23 mouse cellular contexts compared by ENCODE assay signal in genomic region chr10:67298856-67299255, GRCm38 (mm10). TPM values are rescaled to one million over a fixed set of nuclear protein-coding genes. Genes with fewer than 3 reads are reported as not detected.
A peak's percentile ranks its signal among the peaks of the same experiment; 100 is the strongest.
DNase-seq lines count a peak whose midpoint lies in the region; ATAC-seq and TF ChIP-seq lines count a peak whose summit lies in the region.
"Had no signal": no experiment of that assay in that cellular context is flagged by ENCODE, and none has a peak within 500 bp of the region (broad histone marks: within the 10 kb centered on the region; RNA-seq: fewer than 3 reads in every experiment).

No protein-coding gene starts in this region.

- no peak for TF ChIP-seq EP300 in CH12.LX (IDR thresholded peaks at IDR 0.05; ENCODE audit: low read length)

- no peaks in the 10 kb centered on the region for H3K9me3 ChIP-seq in embryonic facial prominence, embryonic 14.5 days (ENCODE audit: control insufficient read depth, low read length)
- no peaks in the 10 kb centered on the region for H3K9me3 ChIP-seq in embryonic facial prominence, embryonic 10.5 days
- no peaks in the 10 kb centered on the region for H3K9me3 ChIP-seq in CH12.LX (replicated peaks; ENCODE audit: low read length)
- no peaks in the 10 kb centered on the region for H3K9me3 ChIP-seq in liver, embryonic 13.5 days (replicated peaks)
- no peaks in the 10 kb centered on the region for H3K9me3 ChIP-seq in kidney, embryonic 16.5 days (ENCODE audit: low read length)
- H3K9me3 ChIP-seq: embryonic facial prominence, embryonic 12.5 days; heart, embryonic 10.5 days; hindbrain, embryonic 15.5 days; limb, embryonic 12.5 days; lung, embryonic 15.5 days; midbrain, embryonic 13.5 days; stomach, embryonic 15.5 days had no signal

- DNase-seq in embryonic facial prominence, embryonic 14.5 days (ENCODE audit: low spot score) = peak; percentile 48
- DNase-seq in embryonic facial prominence, embryonic 10.5 days (ENCODE audit: low spot score) = no peak
- DNase-seq in CH12.LX (ENCODE audit: extremely low read depth) (no peak), ZHBTc4 (ENCODE audit: low read depth, low spot score) (peak; percentile 21)
- no peak for DNase-seq in liver, embryonic 13.5 days
- no peak for DNase-seq in right cerebral cortex, postnatal 25 days
- DNase-seq in frontal cortex, postnatal 14 days (ENCODE audit: low spot score in 2 of 2) = no peak
- DNase-seq: cerebellum, adult 11 months; cerebellum, postnatal 25 days; gastrocnemius, postnatal 25 days; kidney, adult 2 months; right cerebral cortex, adult 18-20 months; spleen, adult 18-20 months; thymus, adult 2 months had no signal

- no peak for TF ChIP-seq RAD21 in CH12.LX (IDR thresholded peaks at IDR 0.05; ENCODE audit: low read depth, low read length)

- dilution Hi-C loops in CH12.LX (cut with MboI; ENCODE audit: extremely low pct_ligation_motif_present, extremely low pct_unique_long_range_greater_than_20kb, low sequenced_read_pairs) = no loop called here

- ATAC-seq in embryonic facial prominence, embryonic 14.5 days (ENCODE audit: low read depth) = no peak
- no peak for ATAC-seq in liver, embryonic 13.5 days (ENCODE audit: low read depth)
- ATAC-seq in kidney, embryonic 16.5 days (ENCODE audit: low FRiP score, low TSS enrichment) = no peak
- ATAC-seq: forebrain, postnatal 0 days; midbrain, embryonic 13.5 days had no signal

- in situ Hi-C loops in CH12.LX (cut with MboI; ENCODE audit: low pct_ligation_motif_present, low pct_unique_long_range_greater_than_20kb, low sequenced_read_pairs) = no loop called here

- H3K36me3 ChIP-seq in embryonic facial prominence, embryonic 14.5 days (ENCODE audit: control insufficient read depth, insufficient read depth, low read length) = no peaks in the 10 kb centered on the region
- no peaks in the 10 kb centered on the region for H3K36me3 ChIP-seq in embryonic facial prominence, embryonic 10.5 days (replicated peaks)
- H3K36me3 ChIP-seq in CH12.LX (replicated peaks in 1 of 2; ENCODE audit: control insufficient read depth in 1 of 2, insufficient read depth in 1 of 2, low read length in 1 of 2) = peaks cover 13 to 26% of the 10 kb centered on the region in 2 experiments
- no peaks in the 10 kb centered on the region for H3K36me3 ChIP-seq in liver, embryonic 13.5 days
- H3K36me3 ChIP-seq in kidney, embryonic 16.5 days (ENCODE audit: insufficient read depth, low read length) = no peaks in the 10 kb centered on the region
- H3K36me3 ChIP-seq: embryonic facial prominence, embryonic 12.5 days; heart, embryonic 10.5 days; hindbrain, embryonic 15.5 days; limb, embryonic 12.5 days; lung, embryonic 15.5 days; midbrain, embryonic 13.5 days; stomach, embryonic 15.5 days had no signal

- H3K9ac ChIP-seq in embryonic facial prominence, embryonic 14.5 days (ENCODE audit: low read depth, low read length) = no peak overlapping the region
- H3K9ac ChIP-seq in CH12.LX (ENCODE audit: insufficient read depth, low read depth) = peak overlapping the region; percentile 92
- H3K9ac ChIP-seq in liver, embryonic 13.5 days = peak overlapping the region; percentile 19; the same call in 1 of the 2 replicates
- H3K9ac ChIP-seq in kidney, embryonic 16.5 days (replicated peaks; ENCODE audit: low read length) = no peak overlapping the region
- H3K9ac ChIP-seq: embryonic facial prominence, embryonic 12.5 days; forebrain, postnatal 0 days; hindbrain, embryonic 15.5 days; limb, embryonic 12.5 days; lung, embryonic 15.5 days; midbrain, embryonic 13.5 days; stomach, embryonic 15.5 days had no signal

- peaks cover 42% of the 10 kb centered on the region for H3K79me2 ChIP-seq in CH12.LX (replicated peaks; ENCODE audit: control insufficient read depth, extremely low read depth, insufficient read depth, poor library complexity, severe bottlenecking)

- no peak overlapping the region for H3K27ac ChIP-seq in embryonic facial prominence, embryonic 14.5 days (replicated peaks; ENCODE audit: low read depth, low read length)
- no peak overlapping the region for H3K27ac ChIP-seq in embryonic facial prominence, embryonic 10.5 days (replicated peaks)
- peak overlapping the region; percentile 76 for H3K27ac ChIP-seq in CH12.LX (ENCODE audit: insufficient read depth, low read depth)
- no peak overlapping the region for H3K27ac ChIP-seq in liver, embryonic 13.5 days
- H3K27ac ChIP-seq in kidney, embryonic 16.5 days (ENCODE audit: low read length) = no peak overlapping the region
- H3K27ac ChIP-seq: embryonic facial prominence, embryonic 12.5 days; heart, embryonic 10.5 days; hindbrain, embryonic 15.5 days; limb, embryonic 12.5 days; lung, embryonic 15.5 days; midbrain, embryonic 13.5 days; stomach, embryonic 15.5 days had no signal

- H3K4me2 ChIP-seq in embryonic facial prominence, embryonic 14.5 days (ENCODE audit: low read depth, low read length) = no peak overlapping the region
- H3K4me2 ChIP-seq in CH12.LX (ENCODE audit: insufficient read depth, low read depth, poor library complexity, severe bottlenecking) = peak overlapping the region; percentile 58
- 0 out of 2 replicates have a peak overlapping the region, but pooled peaks have one; percentile 13 for H3K4me2 ChIP-seq in liver, embryonic 13.5 days
- no peak overlapping the region for H3K4me2 ChIP-seq in kidney, embryonic 16.5 days (replicated peaks; ENCODE audit: low read depth, low read length)
- H3K4me2 ChIP-seq: embryonic facial prominence, embryonic 12.5 days; hindbrain, embryonic 15.5 days; limb, embryonic 12.5 days; lung, embryonic 15.5 days; midbrain, embryonic 13.5 days; stomach, embryonic 15.5 days had no signal

- TF ChIP-seq POLR2A in CH12.LX (IDR thresholded peaks at IDR 0.05; ENCODE audit: low read depth, low read length) = 0 out of 2 replicates have a peak, but pooled peaks have one; percentile 17

- TF ChIP-seq CTCF in CH12.LX (conservative IDR thresholded peaks at IDR 0.05 in 1 of 2, IDR thresholded peaks at IDR 0.05 in 1 of 2; ENCODE audit: low read depth in 2 of 2, low read length in 2 of 2) = no peak

- WGBS in embryonic facial prominence, embryonic 14.5 days = 48% methylated on average over 5 of the region's 5 CpGs
- 65% methylated on average over 5 of the region's 5 CpGs for WGBS in embryonic facial prominence, embryonic 10.5 days
- 50% methylated on average over 5 of the region's 5 CpGs for WGBS in liver, embryonic 13.5 days (ENCODE audit: insufficient replicate concordance)
- WGBS in kidney, embryonic 16.5 days = 27% methylated on average over 5 of the region's 5 CpGs

- H3K4me3 ChIP-seq in embryonic facial prominence, embryonic 14.5 days (ENCODE audit: low read depth, low read length) = no peak overlapping the region
- no peak overlapping the region for H3K4me3 ChIP-seq in embryonic facial prominence, embryonic 10.5 days
- H3K4me3 ChIP-seq in CH12.LX (replicated peaks in 1 of 3; ENCODE audit: low read depth in 2 of 3, low read length in 2 of 3, poor library complexity in 1 of 3) = peak overlapping the region; percentile 31 to 59 (median 56)
- no peak overlapping the region for H3K4me3 ChIP-seq in liver, embryonic 13.5 days (replicated peaks)
- no peak overlapping the region for H3K4me3 ChIP-seq in kidney, embryonic 16.5 days (ENCODE audit: low read length)
- H3K4me3 ChIP-seq: embryonic facial prominence, embryonic 12.5 days; heart, embryonic 10.5 days; hindbrain, embryonic 15.5 days; limb, embryonic 12.5 days; lung, embryonic 15.5 days; midbrain, embryonic 13.5 days; stomach, embryonic 15.5 days had no signal

- no peaks in the 10 kb centered on the region for H3K27me3 ChIP-seq in embryonic facial prominence, embryonic 14.5 days (replicated peaks; ENCODE audit: control insufficient read depth, insufficient read depth, low read length)
- H3K27me3 ChIP-seq in embryonic facial prominence, embryonic 10.5 days (replicated peaks; ENCODE audit: low read depth, poor library complexity, severe bottlenecking) = no peaks in the 10 kb centered on the region
- no peaks in the 10 kb centered on the region for H3K27me3 ChIP-seq in CH12.LX (replicated peaks)
- no peaks in the 10 kb centered on the region for H3K27me3 ChIP-seq in liver, embryonic 13.5 days
- no peaks in the 10 kb centered on the region for H3K27me3 ChIP-seq in kidney, embryonic 16.5 days (ENCODE audit: insufficient read depth, low read length)
- H3K27me3 ChIP-seq: embryonic facial prominence, embryonic 12.5 days; hindbrain, embryonic 15.5 days; limb, embryonic 12.5 days; lung, embryonic 15.5 days; midbrain, embryonic 13.5 days; stomach, embryonic 15.5 days had no signal

- no peaks in the 10 kb centered on the region for H3K4me1 ChIP-seq in embryonic facial prominence, embryonic 14.5 days (ENCODE audit: control insufficient read depth, insufficient read depth, low read length)
- H3K4me1 ChIP-seq in embryonic facial prominence, embryonic 10.5 days = no peaks in the 10 kb centered on the region
- H3K4me1 ChIP-seq in CH12.LX (ENCODE audit: control insufficient read depth in 1 of 2, insufficient read depth in 2 of 2) = peaks cover 10 to 59% of the 10 kb centered on the region in 2 experiments; a peak in 3 of 4 replicates
- peaks cover 53% of the 10 kb centered on the region for H3K4me1 ChIP-seq in liver, embryonic 13.5 days (replicated peaks)
- H3K4me1 ChIP-seq in kidney, embryonic 16.5 days (ENCODE audit: insufficient read depth, low read length) = 0 out of 2 replicates have a peak, but pooled peaks cover 5% of the 10 kb centered on the region
- H3K4me1 ChIP-seq: embryonic facial prominence, embryonic 12.5 days; heart, embryonic 10.5 days; hindbrain, embryonic 15.5 days; lung, embryonic 15.5 days; midbrain, embryonic 13.5 days; stomach, embryonic 15.5 days had no signal

TF ChIP-seq in CH12.LX, 34 proteins besides CTCF, POLR2A, EP300 and RAD21 (continues in another document):
- TF ChIP-seq ZKSCAN1 (IDR thresholded peaks at IDR 0.05; ENCODE audit: borderline replicate concordance, low read depth, low read length) (no peak), RCOR1 (conservative IDR thresholded peaks at IDR 0.05; ENCODE audit: low read depth, low read length) (no peak), ZMIZ1 (IDR thresholded peaks at IDR 0.05; ENCODE audit: low read depth, low read length) (no peak), HCFC1 (IDR thresholded peaks at IDR 0.05; ENCODE audit: low read depth, low read length) (no peak), JUND (conservative IDR thresholded peaks at IDR 0.05; ENCODE audit: low read depth, low read length) (no peak), ZNF384 (IDR thresholded peaks at IDR 0.05; ENCODE audit: low read depth, low read length) (peak; percentile 28; the same call in 1 of the 2 replicates), USF1 (IDR thresholded peaks at IDR 0.05; ENCODE audit: low read depth, low read length) (no peak), PAX5 (IDR thresholded peaks at IDR 0.05; ENCODE audit: low read length) (no peak)

RNA-seq across cellular contexts. Expression of gene Nrbf2, which starts 13.8 kb away (rescaled TPM):
- 39.2 and 40.5 TPM in 2 replicates for polyA plus RNA-seq in embryonic facial prominence, embryonic 14.5 days (2014; fragmentation: Nextera tagmentation; extraction: Ambion mirVana)
- polyA plus RNA-seq in embryonic facial prominence, embryonic 10.5 days (2016; fragmentation: Nextera tagmentation; extraction: Ambion mirVana) = 39.0 and 39.1 TPM in 2 replicates
- total RNA-seq in CH12.LX (2012; rRNA removed) (17.8 and 18.8 TPM in 2 replicates), CH12.LX (2014; rRNA removed) (16.6 and 16.9 TPM in 2 replicates)
- polyA plus RNA-seq in CH12.LX (2012; ENCODE audit: insufficient read length, low read depth) = 28.9 and 33.0 TPM in 2 replicates
- polyA plus RNA-seq in liver, embryonic 13.5 days (2015; fragmentation: Nextera tagmentation; extraction: Ambion mirVana) = 19.2 and 23.0 TPM in 2 replicates
- polyA plus RNA-seq in kidney, embryonic 16.5 days (2015; fragmentation: Nextera tagmentation; extraction: Ambion mirVana) = 36.4 and 39.0 TPM in 2 replicates

Comparison
In these comparisons a context has a peak if more than half of its experiments do, and no peak if none do; other contexts are left out.
1. DNase-seq: peak in embryonic facial prominence, embryonic 14.5 days (single experiment) and ZHBTc4 (single experiment); none in embryonic facial prominence, embryonic 10.5 days (single experiment), CH12.LX (single experiment), liver, embryonic 13.5 days (single experiment), right cerebral cortex, postnatal 25 days (single experiment) and frontal cortex, postnatal 14 days (0 of 2).
2. H3K4me2 ChIP-seq: peak in CH12.LX (single experiment) and liver, embryonic 13.5 days (single experiment); none in embryonic facial prominence, embryonic 14.5 days (single experiment) and kidney, embryonic 16.5 days (single experiment).
3. H3K4me3 ChIP-seq: peak in CH12.LX (3 of 3); none in embryonic facial prominence, embryonic 14.5 days (single experiment), embryonic facial prominence, embryonic 10.5 days (single experiment), liver, embryonic 13.5 days (single experiment) and kidney, embryonic 16.5 days (single experiment).
4. H3K9ac ChIP-seq: peak in CH12.LX (single experiment) and liver, embryonic 13.5 days (single experiment); none in embryonic facial prominence, embryonic 14.5 days (single experiment) and kidney, embryonic 16.5 days (single experiment).